ENCODE assay signal across 11 mouse cellular contexts in genomic region chr10:50903846-50904763, GRCm38 (mm10). TPM values are rescaled to one million over a fixed set of nuclear protein-coding genes. Genes with fewer than 3 reads are reported as not detected.
DNase-seq lines count a peak whose midpoint lies in the region; ATAC-seq and TF ChIP-seq lines count a peak whose summit lies in the region.
"Had no signal": no experiment of that assay in that cellular context is flagged by ENCODE, and none has a peak within 500 bp of the region (broad histone marks: within the 10 kb centered on the region; RNA-seq: fewer than 3 reads in every experiment).

No protein-coding gene starts in this region.

- no peak overlapping the region for H3K4me3 ChIP-seq in hindbrain, embryonic 11.5 days (ENCODE audit: low read depth, low read length)
- no peak overlapping the region for H3K4me3 ChIP-seq in hindbrain, embryonic 13.5 days
- H3K4me3 ChIP-seq in ES-E14 (ENCODE audit: insufficient read depth in 1 of 2, low read depth in 1 of 2, low read length in 2 of 2, poor library complexity in 1 of 2, severe bottlenecking in 1 of 2), result peak overlapping the region; percentile 13 to 20; a peak in 2 of 4 replicates
- H3K4me3 ChIP-seq in embryonic facial prominence, embryonic 13.5 days, result peak overlapping the region; percentile 13
- H3K4me3 ChIP-seq in limb, embryonic 13.5 days, result 0 out of 2 replicates have a peak overlapping the region, but pooled peaks have one; percentile 11

- H3K4me1 ChIP-seq in hindbrain, embryonic 11.5 days (replicated peaks; ENCODE audit: control insufficient read depth, insufficient read depth, low read length), result peaks cover 3% of the 10 kb centered on the region; the same call in 1 of the 2 replicates
- H3K4me1 ChIP-seq in hindbrain, embryonic 13.5 days (replicated peaks), result 0 out of 2 replicates have a peak, but pooled peaks cover 13% of the 10 kb centered on the region
- peaks cover 0 to 7% of the 10 kb centered on the region in 2 experiments; a peak in 2 of 4 replicates for H3K4me1 ChIP-seq in ES-E14 (ENCODE audit: control insufficient read depth in 2 of 2, insufficient read depth in 2 of 2, low read length in 2 of 2, poor library complexity in 1 of 2)
- H3K4me1 ChIP-seq in embryonic facial prominence, embryonic 13.5 days, result peaks cover 22% of the 10 kb centered on the region
- H3K4me1 ChIP-seq in limb, embryonic 13.5 days, result peaks cover 16% of the 10 kb centered on the region; the same call in 1 of the 2 replicates

- H3K4me2 ChIP-seq in hindbrain, embryonic 11.5 days (replicated peaks; ENCODE audit: low read depth, low read length), result no peak overlapping the region
- no peak overlapping the region for H3K4me2 ChIP-seq in hindbrain, embryonic 13.5 days
- peak overlapping the region; percentile 33 for H3K4me2 ChIP-seq in embryonic facial prominence, embryonic 13.5 days
- peak overlapping the region; percentile 12; the same call in 1 of the 2 replicates for H3K4me2 ChIP-seq in limb, embryonic 13.5 days (replicated peaks)

- no peak overlapping the region for H3K27ac ChIP-seq in hindbrain, embryonic 11.5 days (ENCODE audit: low read depth, low read length)
- no peak overlapping the region for H3K27ac ChIP-seq in hindbrain, embryonic 13.5 days
- H3K27ac ChIP-seq in ES-E14 (ENCODE audit: insufficient read depth, low read depth, low read length, poor library complexity, severe bottlenecking), result no peak overlapping the region
- H3K27ac ChIP-seq in embryonic facial prominence, embryonic 13.5 days, result no peak overlapping the region
- no peak overlapping the region for H3K27ac ChIP-seq in limb, embryonic 13.5 days

- H3K9me3 ChIP-seq in hindbrain, embryonic 11.5 days (ENCODE audit: control insufficient read depth, low read length), result no peaks in the 10 kb centered on the region
- no peaks in the 10 kb centered on the region for H3K9me3 ChIP-seq in hindbrain, embryonic 13.5 days
- H3K9me3 ChIP-seq in ES-E14 (ENCODE audit: control insufficient read depth, insufficient read depth, low read depth, low read length), result no peaks in the 10 kb centered on the region
- no peaks in the 10 kb centered on the region for H3K9me3 ChIP-seq in embryonic facial prominence, embryonic 13.5 days
- no peaks in the 10 kb centered on the region for H3K9me3 ChIP-seq in limb, embryonic 13.5 days
- H3K9me3 ChIP-seq: stomach, embryonic 15.5 days had no signal

- peak; percentile 58 for DNase-seq in hindbrain, embryonic 11.5 days (ENCODE audit: low spot score)
- no peak for DNase-seq in ES-E14 (ENCODE audit: low read depth, low spot score)
- no peak for DNase-seq in spleen, postnatal 10 days (ENCODE audit: low spot score in 2 of 2)
- DNase-seq in ovary, postnatal 36 days (ENCODE audit: low spot score), result no peak
- DNase-seq in urinary bladder, adult 2 months (ENCODE audit: low spot score), result no peak

- H3K36me3 ChIP-seq in hindbrain, embryonic 11.5 days (ENCODE audit: control insufficient read depth, insufficient read depth, low read length), result no peaks in the 10 kb centered on the region
- no peaks in the 10 kb centered on the region for H3K36me3 ChIP-seq in hindbrain, embryonic 13.5 days
- H3K36me3 ChIP-seq in ES-E14 (ENCODE audit: control insufficient read depth, insufficient read depth, low read length, poor library complexity, severe bottlenecking), result no peaks in the 10 kb centered on the region
- H3K36me3 ChIP-seq in embryonic facial prominence, embryonic 13.5 days, result no peaks in the 10 kb centered on the region
- no peaks in the 10 kb centered on the region for H3K36me3 ChIP-seq in limb, embryonic 13.5 days
- H3K36me3 ChIP-seq: stomach, embryonic 15.5 days had no signal

- no peak overlapping the region for H3K9ac ChIP-seq in hindbrain, embryonic 11.5 days (ENCODE audit: low read depth, low read length)
- no peak overlapping the region for H3K9ac ChIP-seq in hindbrain, embryonic 13.5 days
- no peak overlapping the region for H3K9ac ChIP-seq in ES-E14 (ENCODE audit: insufficient read depth, low read depth, low read length, poor library complexity, severe bottlenecking)
- 0 out of 2 replicates have a peak overlapping the region, but pooled peaks have one; percentile 0 for H3K9ac ChIP-seq in embryonic facial prominence, embryonic 13.5 days
- no peak overlapping the region for H3K9ac ChIP-seq in limb, embryonic 13.5 days
- H3K9ac ChIP-seq: stomach, embryonic 15.5 days had no signal

- ATAC-seq in hindbrain, embryonic 11.5 days (ENCODE audit: low FRiP score), result no peak
- ATAC-seq in hindbrain, embryonic 13.5 days (ENCODE audit: low FRiP score), result no peak
- no peak for ATAC-seq in embryonic facial prominence, embryonic 13.5 days (ENCODE audit: insufficient number of reproducible peaks, insufficient read depth, low FRiP score, low TSS enrichment, low read depth)
- peak; percentile 24; the same call in 1 of the 2 replicates for ATAC-seq in limb, embryonic 13.5 days (ENCODE audit: low FRiP score, low read depth)

- H3K27me3 ChIP-seq in hindbrain, embryonic 11.5 days (ENCODE audit: control insufficient read depth, insufficient read depth, low read length), result peaks cover 85% of the 10 kb centered on the region
- peaks cover 93% of the 10 kb centered on the region for H3K27me3 ChIP-seq in hindbrain, embryonic 13.5 days
- peaks cover 93% of the 10 kb centered on the region for H3K27me3 ChIP-seq in embryonic facial prominence, embryonic 13.5 days
- peaks cover 87% of the 10 kb centered on the region for H3K27me3 ChIP-seq in limb, embryonic 13.5 days

- in situ Hi-C loops in ES-E14 (cut with MboI; ENCODE audit: low sequenced_read_pairs in 2 of 2, unreplicated experiment in 2 of 2), result no loop called here

- WGBS in hindbrain, embryonic 11.5 days, result 1% methylated on average over 26 of the region's 26 CpGs
- WGBS in hindbrain, embryonic 13.5 days, result 3% methylated on average over 26 of the region's 26 CpGs
- WGBS in embryonic facial prominence, embryonic 13.5 days, result 3% methylated on average over 26 of the region's 26 CpGs
- 5% methylated on average over 26 of the region's 26 CpGs for WGBS in limb, embryonic 13.5 days

TF ChIP-seq in ES-E14, 5 proteins besides CTCF, POLR2A, EP300 and RAD21:
- no peak for TF ChIP-seq MAFK (IDR thresholded peaks at IDR 0.05; ENCODE audit: insufficient read depth, low read depth, low read length)
- no peak for TF ChIP-seq HCFC1 (IDR thresholded peaks at IDR 0.05; ENCODE audit: borderline replicate concordance, insufficient read depth, low read length)
- TF ChIP-seq CHD2 (IDR thresholded peaks at IDR 0.05; ENCODE audit: low read depth, low read length), result no peak
- TF ChIP-seq ZC3H11A (IDR thresholded peaks at IDR 0.05; ENCODE audit: borderline replicate concordance, low read depth, low read length), result no peak
- no peak for TF ChIP-seq ZNF384 (IDR thresholded peaks at IDR 0.05; ENCODE audit: low read depth, low read length)

RNA-seq across cellular contexts. Expression of gene Sim1, which starts 9.6 kb away (rescaled TPM):
- polyA plus RNA-seq in hindbrain, embryonic 11.5 days (2014; fragmentation: Nextera tagmentation; extraction: Ambion mirVana), result 0.90 and 1.1 TPM in 2 replicates
- polyA plus RNA-seq in hindbrain, embryonic 13.5 days (2015; fragmentation: Nextera tagmentation; extraction: Ambion mirVana), result 0.10 and 0.13 TPM in 2 replicates
- 0.11 and 0.13 TPM in 2 replicates for total RNA-seq in ES-E14 (2012; rRNA removed)
- polyA plus RNA-seq in embryonic facial prominence, embryonic 13.5 days (2015; fragmentation: Nextera tagmentation; extraction: Ambion mirVana), result 1.6 and 3.2 TPM in 2 replicates
- polyA plus RNA-seq in limb, embryonic 13.5 days (2015; fragmentation: Nextera tagmentation; extraction: Ambion mirVana), result 0.45 and 1.2 TPM in 2 replicates
- not detected in 2 replicates for polyA plus RNA-seq in urinary bladder, adult 2 months (2012; rRNA removed)
- polyA plus RNA-seq: heart, postnatal 0 days; lung, embryonic 16.5 days had no signal

Comparison
In these comparisons a context has a peak if more than half of its experiments do, and no peak if none do; other contexts are left out.
1. H3K4me2 ChIP-seq: peak in embryonic facial prominence, embryonic 13.5 days (single experiment) and limb, embryonic 13.5 days (single experiment); none in hindbrain, embryonic 11.5 days (single experiment) and hindbrain, embryonic 13.5 days (single experiment).
2. H3K4me3 ChIP-seq: peak in ES-E14 (2 of 2), embryonic facial prominence, embryonic 13.5 days (single experiment) and limb, embryonic 13.5 days (single experiment); none in hindbrain, embryonic 11.5 days (single experiment) and hindbrain, embryonic 13.5 days (single experiment).